Mouse (Mus musculus) right cerebral cortex, postnatal 36 days (tissue): ENCODE data around the gene Eif2ak2.

Experiments used
- DNase-seq, 2 experiments: peaks; one replicate each; pipeline ENCODE4 v3.0.0; 2022; ENCODE audit warnings: low spot score in 2 of 2, mixed read lengths in 1 of 2

Gene Eif2ak2

DNA sequence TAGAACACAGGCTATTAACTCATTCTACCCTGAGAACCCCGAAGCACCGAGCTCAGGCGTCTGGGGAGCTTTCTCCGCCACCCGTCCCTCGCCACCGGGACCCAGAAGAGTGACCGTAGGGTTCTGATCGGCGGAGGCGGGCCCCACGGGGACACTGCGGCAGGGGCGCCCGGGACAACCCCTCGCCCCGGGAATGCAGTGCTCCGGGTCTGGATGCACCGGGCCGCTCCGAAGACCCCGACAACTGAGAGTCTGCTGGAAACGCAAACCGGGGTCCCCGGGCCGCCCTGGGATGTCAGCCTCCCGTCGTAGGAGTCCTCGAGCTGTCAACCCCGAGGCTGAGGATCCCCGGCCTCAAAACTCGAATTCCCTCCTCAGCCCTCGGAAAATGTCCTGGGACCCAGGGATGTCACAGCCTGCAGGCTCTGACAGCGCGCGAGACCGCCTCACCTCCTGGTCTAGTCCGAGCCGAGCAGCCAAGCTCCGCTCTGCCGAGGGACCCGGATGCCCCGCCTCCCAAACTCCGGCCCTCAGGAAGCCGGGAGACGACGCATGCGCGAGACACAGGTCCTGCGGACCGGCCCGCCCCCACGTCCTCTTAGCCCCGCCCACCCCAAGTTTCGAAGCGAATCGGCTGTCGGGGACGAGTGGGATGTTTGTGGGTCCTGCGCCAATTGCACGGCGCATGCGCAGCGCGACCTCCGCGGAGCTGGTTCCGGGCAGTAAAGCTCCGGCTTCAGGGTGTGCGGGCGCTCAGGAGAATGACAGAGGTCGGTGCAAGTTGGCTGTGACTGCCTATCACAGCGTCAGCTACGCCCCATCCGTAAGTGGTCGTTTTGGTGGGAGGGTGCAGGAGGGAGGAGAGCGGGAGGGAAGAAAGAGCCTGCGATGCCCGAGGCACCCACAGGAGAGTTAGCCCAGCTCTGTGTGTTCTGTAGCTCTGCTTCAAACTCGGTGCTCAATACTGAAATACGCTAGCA, 47.2 kb downstream of the Eif2ak2 start, which contains the start of the genes Heatr5b and Gpatch11:
Heatr5b (minus strand) TSS at position 509 of the 980 bp plus-strand sequence.
Gpatch11 (plus strand) TSS at position 712 of the 980 bp plus-strand sequence.
- DNase-seq: peak; percentile 95 to 96

DNA sequence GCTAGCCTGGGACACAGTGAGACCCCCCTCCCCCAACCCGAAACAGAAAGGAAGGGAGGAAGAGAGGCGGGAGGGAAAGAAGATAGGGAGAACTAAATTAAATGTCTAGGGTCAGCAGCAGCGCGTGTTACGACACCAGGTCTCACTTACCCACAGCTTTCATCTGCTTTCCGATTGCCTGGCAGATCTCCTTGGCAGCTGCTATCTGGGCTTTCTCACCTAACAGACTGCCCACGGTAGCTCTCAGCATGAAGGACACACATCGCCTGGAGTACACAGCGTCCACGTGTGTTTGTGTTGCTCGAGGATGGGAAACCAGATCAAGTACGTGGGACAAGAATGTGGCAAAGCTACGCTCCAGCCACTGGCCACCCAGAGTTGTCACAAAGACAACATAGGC, 58.0 kb downstream of the Eif2ak2 start:
- no peak for DNase-seq

DNA sequence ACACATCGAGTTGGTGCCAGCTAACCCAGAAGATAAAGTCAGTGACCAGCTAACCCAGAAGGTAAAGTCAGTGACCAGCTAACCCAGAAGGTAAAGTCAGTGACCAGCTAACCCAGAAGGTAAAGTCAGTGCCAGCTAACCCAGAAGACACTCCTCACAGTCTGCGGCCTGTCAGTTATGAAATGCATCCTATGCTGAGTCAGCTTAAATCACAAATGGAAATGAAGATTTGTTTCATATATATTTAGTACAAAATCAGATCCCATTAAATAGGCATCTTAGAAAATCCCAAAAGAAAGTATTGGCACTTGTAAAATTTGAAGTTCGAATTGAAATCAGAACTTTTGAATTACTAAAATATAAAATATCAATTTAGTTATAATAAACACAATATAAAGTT, 72.8 kb downstream of the Eif2ak2 start:
- no peak for DNase-seq

DNA sequence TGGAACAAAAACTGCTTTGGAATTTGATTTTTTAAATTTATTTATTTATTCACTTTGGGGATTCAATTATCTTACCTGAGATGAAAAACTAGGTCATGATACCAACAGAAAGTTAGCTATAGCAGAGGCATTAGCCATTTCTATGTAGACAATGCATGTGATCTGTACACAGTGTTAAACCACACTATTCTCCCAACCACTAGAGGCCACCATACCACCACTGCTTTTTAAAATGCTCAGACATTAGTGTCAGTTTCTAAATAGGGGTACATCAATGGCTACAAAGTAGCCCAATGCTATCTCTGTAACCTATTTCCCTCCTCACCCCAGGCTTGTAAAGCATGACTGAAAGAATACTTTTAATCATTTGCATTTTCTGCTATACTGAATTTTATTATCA, 73.4 kb downstream of the Eif2ak2 start:
- no peak for DNase-seq
